Mouse (Mus musculus): ENCODE measurements around the gene Hist1h2bb.

DNA sequence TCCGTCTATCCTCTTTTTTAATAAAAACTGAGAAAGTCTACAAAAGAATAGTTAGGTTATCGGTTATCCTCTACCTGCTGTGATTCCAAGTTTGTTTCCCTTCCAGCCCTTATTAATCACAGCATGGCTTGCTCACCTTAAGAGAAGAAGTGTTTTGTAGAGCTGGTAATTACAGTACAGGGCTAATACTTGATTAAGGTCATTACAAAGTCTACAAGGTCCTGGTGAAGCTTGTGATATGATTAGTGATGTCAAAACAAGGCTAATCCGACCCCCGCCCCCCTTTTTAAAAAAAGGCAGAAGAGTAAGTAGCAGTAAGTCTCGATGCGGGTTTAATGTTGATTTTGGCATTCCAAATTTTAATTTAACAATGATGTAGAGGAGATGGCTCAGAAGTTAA, 47.5 kb upstream of the Hist1h2bb start:
- TF ChIP-seq CTCF (IDR thresholded peaks at IDR 0.05; ENCODE audit: borderline replicate concordance, insufficient read depth, low read length): no peak
- no peak for TF ChIP-seq POLR2A (IDR thresholded peaks at IDR 0.05; ENCODE audit: low read depth, low read length)
